Mouse (Mus musculus) embryo, embryonic 10 days (tissue): Measurements from ENCODE around the gene Cox19.

ENCODE experiments used
- DNase-seq: peaks from one replicate; pipeline ENCODE4 v3.0.0-alpha.2; 2015; ENCODE audit warnings: low spot score

The Cox19 gene

GRCm38 (mm10) chr5:139327634-139328020, 23.6 kb downstream of the Cox19 start:
- DNase-seq: no peak

GRCm38 (mm10) chr5:139326986-139327633, 24.1 kb downstream of the Cox19 start:
- DNase-seq: no peak

DNA sequence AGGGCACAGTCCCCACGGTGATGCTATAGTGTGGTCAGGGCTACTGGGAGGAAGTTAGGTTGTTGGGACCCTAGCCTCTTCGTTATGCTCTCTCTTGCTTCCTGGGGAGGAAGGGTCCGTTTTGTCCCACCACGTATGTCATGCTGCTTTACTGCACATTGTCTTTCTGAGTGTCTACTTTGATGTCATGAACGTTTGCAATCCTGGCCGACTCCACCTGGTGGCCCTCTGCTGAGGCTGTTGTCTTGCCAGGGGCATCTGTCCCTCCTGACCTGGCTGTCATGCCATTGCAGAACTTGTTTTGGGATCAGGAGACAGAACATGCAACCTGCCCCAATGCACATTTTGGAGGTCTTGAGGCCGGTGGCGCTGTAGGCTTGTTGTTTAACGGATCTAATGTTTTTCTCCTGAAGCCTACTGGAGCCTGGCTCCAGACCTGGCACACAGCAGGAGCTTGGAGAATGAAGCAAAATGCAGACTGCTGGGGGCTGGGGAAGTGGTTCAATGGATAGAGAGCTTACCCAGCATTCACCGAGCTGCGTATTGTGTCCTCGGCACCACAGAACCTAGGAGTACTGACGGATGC, 25.0 kb downstream of the Cox19 start:
- DNase-seq: no peak

DNA sequence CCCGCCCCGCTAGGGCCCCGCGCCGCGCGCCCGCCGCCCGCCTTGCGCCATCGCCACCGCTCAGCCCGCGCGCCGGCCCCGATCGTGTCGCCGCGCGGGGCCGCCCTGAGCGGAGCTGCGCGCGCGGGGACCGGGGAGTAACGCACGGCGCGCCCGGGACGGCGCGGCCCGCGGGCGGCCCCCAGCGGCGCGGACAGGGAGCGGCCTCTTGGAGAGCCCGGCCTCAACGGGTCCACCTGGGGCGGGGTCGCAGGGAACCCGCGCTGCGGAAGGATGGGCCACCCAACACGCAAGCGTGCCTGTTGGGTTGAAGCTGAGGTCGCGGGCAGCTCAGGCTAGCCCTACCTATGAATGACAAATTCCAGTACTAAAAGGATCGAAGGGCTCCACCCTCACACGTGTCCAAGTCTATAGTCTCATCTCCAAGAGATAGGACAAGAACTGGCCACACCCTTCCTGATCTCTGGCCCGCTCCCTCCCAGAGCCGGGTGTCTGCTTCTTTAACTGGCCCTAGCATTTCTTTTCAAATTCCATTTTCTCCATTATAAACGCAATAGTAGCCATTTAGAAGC, 25.7 kb downstream of the Cox19 start, which contains the start of gene Adap1:
TSS of gene Adap1 (minus strand) at position 228 of the 572 bp plus-strand sequence.
- DNase-seq: peak; percentile 45

DNA sequence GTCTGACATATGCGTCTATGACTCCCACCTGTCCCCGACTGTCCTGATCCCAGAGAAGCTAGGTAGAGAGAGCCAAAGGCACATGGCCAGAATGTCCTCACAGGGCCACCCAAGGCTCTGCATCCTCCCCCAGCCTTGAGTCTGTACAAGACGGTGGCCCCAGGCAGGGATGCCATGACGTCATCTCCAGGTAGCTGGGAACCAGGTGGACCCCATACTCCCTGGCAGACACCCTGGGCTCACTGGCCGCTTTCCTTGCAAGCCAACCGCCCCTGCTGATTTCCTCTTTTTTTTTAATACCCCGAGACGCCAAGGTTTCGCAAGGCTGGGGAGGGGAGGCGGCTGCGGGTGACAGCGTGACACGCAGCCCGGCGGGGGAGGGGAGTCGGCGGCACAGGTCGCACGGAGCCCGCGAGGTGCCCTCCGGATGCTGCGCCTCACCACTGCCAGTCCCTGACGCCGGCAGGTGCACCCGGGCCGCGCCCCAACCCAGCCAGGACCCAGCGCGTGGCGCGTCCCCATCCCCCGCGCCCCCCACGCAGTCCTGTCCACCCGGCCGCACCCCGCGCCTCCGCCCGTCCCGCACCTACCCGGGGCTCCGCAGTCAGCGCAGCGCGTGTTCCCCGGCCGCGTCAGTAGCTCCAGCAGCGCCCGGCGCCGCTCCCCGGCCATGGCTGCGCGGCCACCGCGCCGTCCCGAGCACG, 26.4 kb downstream of the Cox19 start:
- no peak for DNase-seq

GRCm38 (mm10) chr5:139324045-139324491, 27.1 kb downstream of the Cox19 start:
- DNase-seq: no peak

DNA sequence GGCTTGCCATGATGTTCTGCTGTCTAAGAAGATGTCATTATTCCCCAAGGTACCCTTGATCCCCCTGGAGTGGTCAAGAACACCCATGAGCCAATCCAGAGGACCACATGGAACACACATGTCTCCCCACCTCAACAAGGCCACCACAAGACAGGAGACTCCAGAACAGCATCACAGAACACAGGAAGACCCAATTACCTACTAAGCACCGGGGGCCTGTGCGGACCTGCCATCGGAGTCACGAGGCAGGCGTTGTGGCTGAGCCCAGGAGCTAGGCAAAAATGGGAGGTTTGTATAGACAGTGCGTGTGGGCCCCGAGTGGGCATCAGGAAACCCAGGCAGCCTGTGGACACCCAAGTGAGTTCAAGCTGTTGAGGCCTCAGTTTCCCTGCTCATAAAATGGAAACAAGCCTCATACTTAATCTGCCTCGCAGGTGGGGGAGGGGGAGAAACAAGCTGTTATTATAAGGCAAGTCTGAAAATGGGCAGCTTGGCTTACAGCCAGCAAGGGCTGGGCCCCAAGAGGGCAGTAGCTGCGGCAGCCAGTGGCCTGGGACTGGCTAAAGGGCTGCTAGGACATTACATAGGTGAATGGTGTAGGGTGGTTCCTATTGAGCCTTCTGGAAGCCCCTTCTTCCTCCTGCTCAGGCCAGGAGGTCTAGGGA, 27.8 kb downstream of the Cox19 start:
- DNase-seq: no peak

- no peak for DNase-seq
Measured at GRCm38 (mm10) chr5:139321331-139321730, 29.9 kb downstream of the Cox19 start.

- no peak for DNase-seq
Measured at GRCm38 (mm10) chr5:139320424-139320823, 30.8 kb downstream of the Cox19 start.

GRCm38 (mm10) chr5:139317751-139318504, 33.3 kb downstream of the Cox19 start:
- DNase-seq: no peak

DNA sequence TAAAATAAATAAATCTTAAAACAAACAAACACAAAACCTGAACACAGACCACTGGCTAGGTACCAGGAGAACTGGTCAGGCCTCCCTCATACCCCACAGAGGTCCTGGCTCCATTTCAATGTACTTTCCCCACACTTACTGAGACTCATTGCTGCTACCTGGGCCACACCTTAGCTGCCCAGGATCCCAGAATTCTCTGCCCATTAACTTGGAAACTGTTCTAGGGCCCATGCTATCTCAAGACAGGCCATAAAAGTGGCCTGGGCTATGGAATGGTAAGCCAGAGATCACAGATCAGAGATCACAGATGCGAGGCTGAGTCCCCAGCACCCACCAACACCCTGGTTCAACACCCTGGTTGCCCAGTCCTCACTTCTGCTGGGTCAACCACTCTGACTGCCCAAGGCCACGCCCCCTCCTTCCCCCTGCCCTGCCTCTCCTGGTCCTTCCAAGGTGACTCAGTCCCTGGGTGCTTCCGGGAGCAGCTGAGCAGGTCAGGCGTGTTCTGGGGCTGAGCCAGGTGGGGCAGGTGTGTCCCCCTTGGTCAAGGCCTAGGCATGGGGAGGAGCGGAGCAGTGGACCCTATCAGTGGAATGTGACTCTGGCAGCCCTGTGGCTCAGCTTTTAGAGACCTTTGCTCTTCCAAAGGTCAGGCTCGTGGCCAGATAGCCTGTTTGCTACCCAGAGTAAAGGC, 34.1 kb downstream of the Cox19 start:
- DNase-seq: no peak

- no peak for DNase-seq
Measured at GRCm38 (mm10) chr5:139314941-139315642, 36.1 kb downstream of the Cox19 start.

DNA sequence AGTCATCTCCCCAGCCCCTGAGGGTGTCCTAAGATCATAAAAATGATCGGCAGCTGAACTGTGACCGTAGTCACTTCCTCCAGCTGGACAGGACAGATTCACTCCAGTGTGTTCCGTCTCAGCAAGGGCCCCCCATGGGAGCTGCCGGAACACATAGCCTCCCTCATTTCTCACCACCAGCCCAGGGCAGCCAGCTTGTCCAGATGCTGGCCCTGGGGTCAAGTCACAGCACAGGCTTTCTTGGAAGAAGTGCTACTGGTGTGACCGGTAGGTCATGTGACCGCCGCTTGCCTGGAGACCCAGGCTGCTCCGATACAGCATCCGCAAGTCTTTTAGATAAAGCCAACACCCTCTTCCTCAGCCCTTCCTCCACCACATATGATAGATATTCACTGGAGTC, 37.7 kb downstream of the Cox19 start:
- no peak for DNase-seq

GRCm38 (mm10) chr5:139311822-139312221, 39.4 kb downstream of the Cox19 start:
- DNase-seq: no peak

DNA sequence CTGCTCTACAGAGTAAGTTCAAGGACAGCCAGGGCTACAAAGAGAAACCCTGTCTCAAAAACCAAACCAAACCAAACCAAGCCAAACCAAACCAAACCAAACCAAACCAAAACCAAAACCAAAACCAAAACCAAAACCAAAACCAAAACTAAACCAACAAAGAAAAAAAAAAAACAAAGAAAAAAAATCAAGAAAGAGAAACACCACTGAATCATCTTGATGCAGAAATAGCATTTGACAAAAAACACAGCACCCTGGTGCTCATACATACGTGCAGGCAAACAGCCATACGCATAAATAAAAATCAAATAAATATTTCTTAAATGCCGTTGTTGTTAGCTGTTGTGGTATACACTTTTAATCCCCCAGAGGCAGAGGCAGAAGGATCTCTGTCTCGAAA, 40.7 kb downstream of the Cox19 start:
- DNase-seq: no peak

DNA sequence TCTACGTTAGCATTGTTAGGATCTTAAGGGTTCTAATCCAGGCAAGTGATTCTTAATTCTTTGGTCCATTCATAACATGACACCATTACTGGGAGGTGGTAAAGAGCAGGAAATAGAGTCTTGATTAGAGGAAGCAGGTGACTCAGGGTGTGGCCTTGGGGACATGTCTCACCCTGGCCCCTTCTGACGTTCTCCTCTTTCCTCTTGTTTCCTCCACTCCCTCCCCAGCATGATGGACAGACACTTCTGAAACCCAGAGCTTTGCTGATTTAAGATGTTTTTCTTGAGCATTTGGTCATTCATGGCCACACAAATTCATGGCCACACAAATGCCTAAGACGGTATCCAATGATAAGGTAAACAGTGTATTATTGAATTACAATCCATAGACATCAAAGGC, 41.3 kb downstream of the Cox19 start:
- DNase-seq: no peak

DNA sequence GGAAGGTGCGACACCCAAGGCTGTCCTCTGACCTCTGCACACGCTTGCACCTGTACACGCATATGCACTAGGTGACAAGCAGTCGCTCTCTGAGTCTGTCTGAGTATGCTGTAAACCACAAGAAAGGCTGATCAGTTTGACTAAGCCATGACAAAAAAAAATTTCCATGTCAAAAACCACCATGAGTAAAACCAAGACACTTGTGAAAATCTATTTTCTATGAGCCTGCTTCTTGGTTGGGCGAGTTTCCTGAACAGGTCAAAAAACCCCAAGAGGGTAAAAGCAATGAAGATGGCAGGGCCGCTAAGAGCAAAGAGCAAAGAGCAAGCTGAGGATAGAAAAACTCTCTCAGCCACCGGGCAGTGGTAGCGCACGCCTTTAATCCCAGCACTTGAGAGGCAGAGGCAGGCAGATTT, 47.6 kb downstream of the Cox19 start:
- DNase-seq: no peak

DNA sequence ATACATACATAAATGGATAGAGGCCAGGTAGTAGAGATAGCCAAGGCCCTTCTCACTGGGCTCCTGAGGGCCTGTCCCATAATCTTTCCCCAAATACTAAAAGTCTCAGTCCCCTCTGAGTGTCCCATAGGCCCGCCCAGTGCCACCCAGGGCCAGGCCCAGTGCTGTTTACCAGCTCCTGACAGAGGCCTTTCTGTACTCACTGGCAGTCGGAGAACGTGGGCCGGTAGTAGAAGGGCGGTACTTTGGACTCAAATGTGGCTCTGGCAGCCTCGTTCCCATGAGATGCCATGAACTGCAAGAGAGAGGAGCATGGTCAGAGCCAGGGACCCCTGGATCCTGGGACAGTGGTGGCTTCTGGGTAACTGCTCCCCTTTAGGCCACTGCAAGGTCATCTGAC, 49.1 kb downstream of the Cox19 start:
- DNase-seq: no peak

GRCm38 (mm10) chr5:139297745-139298144, 53.5 kb downstream of the Cox19 start:
- DNase-seq: no peak

DNA sequence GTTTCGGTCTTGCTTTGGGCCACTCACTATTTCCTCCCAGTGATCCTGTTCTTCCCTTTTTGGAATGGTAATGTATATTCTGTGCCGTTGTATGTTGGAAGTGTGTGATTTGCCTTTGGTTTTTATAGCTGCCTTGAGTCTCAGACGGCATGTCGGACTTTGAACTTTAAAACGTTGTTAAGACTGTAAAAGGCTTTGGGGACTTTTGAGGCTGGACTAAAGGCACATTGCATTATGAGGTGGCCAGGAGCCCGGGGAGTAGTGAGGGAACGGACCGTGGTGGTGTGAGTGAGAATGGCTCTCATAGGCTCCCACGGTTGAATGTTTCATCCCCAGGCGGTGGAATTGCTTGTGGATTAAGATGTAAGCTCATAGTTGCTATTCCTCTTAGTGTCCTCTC, 54.1 kb downstream of the Cox19 start:
- no peak for DNase-seq
